Mouse (Mus musculus) ES-CJ7 (cell line): ENCODE measurements at regions not wholly inside any gene's neighbourhood (a gene's known extent, or its start where the extent isn't known, plus 50 kb on each side); places are given as distances from the start of the nearest gene placed in this dataset.
A peak's percentile ranks its signal among the peaks of the same experiment; 100 is the strongest.

ENCODE experiments used
- DNase-seq: peaks from one replicate; pipeline ENCODE4 v3.0.0; 2011; ENCODE audit warnings: low read depth, low spot score

DNA sequence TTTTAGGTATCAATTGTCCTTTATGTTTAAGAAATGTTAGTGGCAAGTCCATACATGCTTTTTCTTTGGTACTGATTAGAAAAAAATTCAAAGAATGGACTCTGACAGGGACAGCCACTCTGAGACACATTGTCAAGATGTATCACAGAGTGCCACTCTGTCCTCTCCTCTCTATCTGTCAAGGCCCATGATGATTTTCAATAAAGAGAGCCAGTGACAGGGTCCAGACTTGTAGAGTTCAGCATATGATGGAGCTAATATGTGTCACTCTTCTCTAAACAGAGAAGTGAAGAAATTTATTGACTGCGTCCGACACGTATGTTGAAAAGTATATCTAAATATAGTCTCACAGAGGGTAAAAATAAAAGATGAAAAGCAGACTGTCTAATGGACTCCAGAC is 672.2 kb upstream of the 4930452B06Rik start:
- no peak for DNase-seq

GRCm38 (mm10) chr14:9337107-9337506 is 671.1 kb upstream of the 4930452B06Rik start:
- no peak for DNase-seq

DNA sequence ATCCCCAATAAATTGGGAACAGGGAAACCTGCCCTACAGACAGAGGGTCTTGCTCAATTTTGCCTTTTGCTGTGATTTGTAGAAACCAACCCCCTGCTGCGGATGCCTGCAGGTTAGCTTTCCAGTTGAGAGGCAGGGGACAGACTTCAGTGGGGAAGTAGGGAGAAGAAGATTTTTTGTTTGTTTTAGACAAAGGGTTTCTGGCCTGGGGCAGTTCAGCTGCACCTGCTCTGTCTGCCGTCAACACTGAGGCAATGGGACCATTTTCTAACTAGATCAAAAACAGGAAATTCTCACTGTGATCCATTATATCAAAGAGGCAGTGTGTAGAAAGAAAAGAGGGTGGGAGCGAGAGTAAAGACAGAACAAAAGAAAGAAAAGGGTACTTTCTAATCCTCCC is 665.6 kb upstream of the 4930452B06Rik start:
- DNase-seq, result peak; percentile 23

- DNase-seq, result peak; percentile 76
Measured at GRCm38 (mm10) chr14:9330767-9331166, 664.7 kb upstream of the 4930452B06Rik start.

GRCm38 (mm10) chr14:9329839-9330485 is 663.9 kb upstream of the 4930452B06Rik start:
- no peak for DNase-seq

DNA sequence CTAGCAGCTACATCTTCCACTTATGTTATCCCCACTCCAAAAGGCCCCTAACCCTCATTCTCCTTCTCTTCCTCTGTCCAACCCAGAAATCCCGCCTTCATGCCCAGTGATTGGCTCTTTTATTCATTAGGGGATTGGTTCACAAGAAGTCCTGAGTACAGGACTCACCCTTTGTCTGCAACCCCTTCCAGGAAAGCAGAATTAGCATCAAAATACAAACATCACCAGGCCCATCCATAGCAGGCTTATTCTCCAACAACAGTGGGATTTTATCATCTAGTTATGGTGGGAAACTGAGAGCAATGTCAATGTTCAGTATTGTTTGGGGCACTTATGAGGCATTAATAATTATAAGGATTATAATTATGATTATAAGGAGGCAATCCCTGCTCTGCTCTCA is 661.3 kb upstream of the 4930452B06Rik start:
- DNase-seq, result peak; percentile 76

DNA sequence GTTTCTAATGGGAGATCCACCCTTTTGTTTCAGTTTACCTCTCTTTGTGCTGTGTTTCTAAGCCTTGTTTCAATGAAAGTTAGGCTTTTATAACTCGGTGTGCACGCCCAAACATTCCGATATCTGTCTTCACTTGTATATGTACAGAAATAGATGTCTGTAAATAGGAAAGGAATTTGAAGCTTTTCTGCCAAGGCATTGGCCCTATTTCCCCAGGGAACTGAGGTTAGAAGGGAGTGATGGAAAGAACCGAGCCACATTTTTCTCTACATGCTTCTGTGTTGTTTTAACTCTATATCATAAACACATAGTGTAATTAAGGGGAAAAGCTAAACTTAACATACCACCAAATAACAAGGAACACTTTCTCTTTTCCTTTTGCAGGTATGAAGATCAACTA is 653.8 kb upstream of the 4930452B06Rik start:
- DNase-seq, result peak; percentile 22

- DNase-seq, result peak; percentile 85
Measured at GRCm38 (mm10) chr14:9318796-9319465, 652.9 kb upstream of the 4930452B06Rik start.

- DNase-seq, result no peak
Measured at GRCm38 (mm10) chr14:9315224-9315623, 649.2 kb upstream of the 4930452B06Rik start.

GRCm38 (mm10) chr14:9296145-9296544 is 630.1 kb upstream of the 4930452B06Rik start:
- DNase-seq, result no peak

DNA sequence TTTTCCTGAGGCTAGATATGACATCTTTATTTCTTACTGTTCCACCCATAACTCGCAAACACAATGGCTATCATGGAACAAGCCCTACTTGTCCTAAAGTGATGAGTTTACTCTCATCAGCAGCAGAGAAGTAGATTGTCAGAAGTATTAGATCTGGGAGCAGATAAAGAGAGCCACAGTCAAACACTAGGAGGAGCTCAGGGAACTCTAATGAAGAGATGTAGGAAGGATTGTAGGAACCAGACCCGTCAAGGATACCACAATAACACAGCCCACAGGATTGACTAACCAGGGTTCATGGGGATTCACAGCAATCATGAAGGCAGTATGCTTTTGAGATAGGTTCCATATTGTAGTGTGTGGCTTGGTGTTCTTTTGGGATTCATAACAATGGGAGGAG is 628.5 kb upstream of the 4930452B06Rik start:
- DNase-seq, result peak; percentile 5

- no peak for DNase-seq
Measured at GRCm38 (mm10) chr14:9288103-9288502, 622.1 kb upstream of the 4930452B06Rik start.

GRCm38 (mm10) chr14:9285606-9286002 is 619.6 kb upstream of the 4930452B06Rik start:
- no peak for DNase-seq

DNA sequence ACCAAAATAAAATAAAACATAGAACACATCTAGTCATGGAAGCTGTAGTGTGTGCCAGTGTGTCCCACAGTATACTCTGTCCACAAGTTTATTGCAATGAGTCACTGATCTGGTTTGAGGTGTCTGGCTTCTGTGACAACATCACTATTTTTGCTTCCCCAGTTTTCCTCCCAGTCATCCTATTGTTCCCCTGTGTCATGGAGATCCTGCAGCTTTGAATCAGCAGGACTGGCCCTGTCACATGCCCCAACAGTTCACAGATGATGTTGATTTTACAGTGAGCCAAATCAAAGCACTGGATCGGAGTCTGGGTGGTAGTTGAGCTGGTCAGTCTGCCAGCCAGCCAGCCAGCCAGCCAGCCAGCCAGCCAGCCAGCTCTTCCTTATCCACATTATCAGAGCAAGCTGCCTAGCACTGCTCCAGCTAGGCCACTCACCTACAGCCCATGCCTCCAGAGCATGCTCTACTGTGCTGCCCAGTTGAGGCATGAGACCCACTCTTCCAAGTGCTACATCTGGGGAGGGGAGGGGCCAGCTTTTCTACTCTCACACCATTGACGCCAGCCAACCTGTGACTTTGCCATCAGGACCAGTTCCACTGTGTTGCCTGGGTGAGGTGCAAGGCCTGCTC is 619.1 kb upstream of the 4930452B06Rik start:
- DNase-seq, result no peak

GRCm38 (mm10) chr14:9267282-9268091 is 601.4 kb upstream of the 4930452B06Rik start:
- DNase-seq, result no peak

DNA sequence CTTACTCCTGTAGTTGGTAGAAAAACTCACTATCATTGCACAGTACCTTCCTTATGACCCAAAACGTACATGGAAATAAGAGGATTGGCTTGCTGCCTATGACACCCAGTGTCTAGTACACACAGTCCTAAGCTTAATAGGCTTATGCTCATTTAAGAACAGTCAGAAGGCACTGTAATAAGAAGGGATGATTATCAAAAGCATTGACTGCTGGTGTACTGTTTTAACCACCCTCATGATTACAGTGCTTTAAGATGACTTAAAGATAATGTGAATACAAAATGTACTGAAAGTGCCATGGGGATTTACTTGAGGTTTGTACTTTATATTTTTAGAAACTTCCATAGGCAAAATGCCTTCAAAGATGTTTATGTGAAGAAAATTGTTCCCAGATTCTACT is 586.0 kb upstream of the 4930452B06Rik start:
- no peak for DNase-seq

- no peak for DNase-seq
Measured at GRCm38 (mm10) chr14:9245266-9245665, 579.2 kb upstream of the 4930452B06Rik start.

- no peak for DNase-seq
Measured at GRCm38 (mm10) chr14:9243336-9243735, 577.3 kb upstream of the 4930452B06Rik start.

DNA sequence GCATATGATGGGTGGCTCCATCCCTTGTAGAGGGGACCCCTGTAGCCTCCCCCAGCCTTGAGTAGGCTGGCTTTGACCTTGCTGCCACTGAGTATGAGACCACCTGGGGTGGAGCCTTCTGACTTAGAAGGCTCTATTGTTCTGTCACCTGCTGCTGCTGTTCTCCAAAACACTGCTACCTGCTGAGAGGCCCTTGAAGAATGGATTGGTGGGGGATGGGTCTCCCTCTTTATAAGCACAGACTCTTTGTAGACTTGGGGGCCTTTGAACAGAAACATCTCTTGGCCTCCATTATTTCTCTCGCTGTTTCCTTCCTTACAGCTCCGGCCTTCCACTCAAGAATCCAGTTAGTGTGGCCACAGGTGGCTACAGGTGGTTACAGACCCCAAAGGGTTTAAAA is 576.1 kb upstream of the 4930452B06Rik start:
- DNase-seq, result peak; percentile 94

DNA sequence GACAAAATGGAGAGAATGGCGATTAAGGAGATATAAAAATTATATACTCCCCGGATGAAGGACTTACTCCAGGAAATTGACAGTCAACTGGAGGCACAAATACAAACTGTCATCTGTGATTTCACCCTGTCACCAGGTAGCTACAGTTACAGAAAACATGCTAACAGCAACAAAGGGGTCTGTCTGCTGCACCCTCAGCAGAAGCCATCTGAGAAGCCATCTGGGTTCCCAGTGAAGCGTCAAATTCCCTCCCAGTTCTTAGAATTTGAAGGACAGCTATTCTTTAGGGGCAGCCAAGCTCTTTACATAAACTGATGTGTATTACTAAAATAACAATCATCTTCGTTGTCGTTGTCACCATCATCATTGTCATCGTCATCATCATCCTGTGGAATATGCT is 561.6 kb upstream of the 4930452B06Rik start:
- no peak for DNase-seq

GRCm38 (mm10) chr14:9200246-9200645 is 534.2 kb upstream of the 4930452B06Rik start:
- no peak for DNase-seq

DNA sequence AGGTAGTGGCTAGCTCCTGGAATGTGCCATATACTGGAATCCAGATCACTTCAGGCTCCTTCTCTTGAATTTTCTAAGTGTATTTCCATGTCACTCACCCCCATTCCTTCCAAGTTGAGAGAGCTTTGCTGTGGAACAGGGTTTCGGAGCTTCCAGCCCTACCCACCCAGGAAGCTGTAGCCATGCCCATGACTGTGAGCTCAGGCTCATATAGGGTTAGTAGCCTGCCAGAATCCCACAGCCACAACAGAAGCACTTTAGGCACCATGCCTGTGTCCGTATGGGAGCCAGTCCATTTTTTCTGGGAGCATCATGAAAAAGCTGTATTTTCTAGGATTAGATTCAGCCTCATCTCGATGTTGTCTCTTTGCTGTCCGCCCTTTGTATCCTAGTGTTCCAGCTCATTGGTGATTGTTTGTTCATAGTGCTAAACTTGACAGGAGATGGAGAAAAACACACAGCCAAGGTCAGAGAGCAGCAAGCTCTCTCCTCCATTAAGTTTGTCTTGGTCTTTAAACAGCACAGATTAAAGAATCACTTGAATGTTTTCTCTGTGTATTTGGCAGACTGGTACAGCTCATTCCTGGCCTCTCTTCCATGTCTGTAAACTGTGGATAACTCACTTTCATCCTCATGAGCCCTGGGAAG is 526.2 kb upstream of the 4930452B06Rik start:
- no peak for DNase-seq
